Mouse (Mus musculus) layer of hippocampus, postnatal 14 days (tissue): ENCODE data around the gene Dhrs11. TPM values are rescaled to one million over a fixed set of nuclear protein-coding genes. Genes with fewer than 3 reads are reported as not detected.
A peak's percentile ranks its signal among the peaks of the same experiment; 100 is the strongest.
"Not testable (repeated sequence)": the region's sequence is repeated elsewhere in the genome, so short reads cannot be mapped to it uniquely, and the experiment has no call there.

ENCODE experiments used
- DNase-seq, 2 experiments: peaks; one replicate each; pipeline ENCODE4 v3.0.0; 2021 to 2022; ENCODE audit warnings: low spot score in 2 of 2, mixed read lengths in 1 of 2
- long read RNA-seq, 2 experiments: library from polyadenylated mRNA; stranded (forward); transcript quantifications; one replicate each; pipeline ENCODE4 v2.0.0; 2021
- total RNA-seq, 2 experiments: library from RNA; stranded (reverse); gene quantifications; 2 replicates each; pipeline ENCODE4 v1.2.3; 2021

Dhrs11 gene
- 1 to 10 TPM; 7.1 to 7.4 TPM for total RNA-seq
- long read RNA-seq, experiment 1, transcript Dhrs11-201 (7 exons, 1,254 nt), result major isoform, 5 of 10 reads
- long read RNA-seq, experiment 1, partial matches to known transcripts, result 0 of 10 reads
- long read RNA-seq, experiment 1, other reads (novel, unspliced or antisense), result 5 of 10 reads
- long read RNA-seq, experiment 2, transcript Dhrs11-201 (7 exons, 1,254 nt), result major isoform, 11 of 16 reads
- long read RNA-seq, experiment 2, partial matches to known transcripts, result 1 of 16 reads
- long read RNA-seq, experiment 2, other reads (novel, unspliced or antisense), result 4 of 16 reads

- DNase-seq, result peak; percentile 82 to 88
These were observed at the start of gene Dhrs11 for GRCm38 (mm10) chr11:84828516-84829399. Gene Dhrs11 (minus strand): TSS chr11:84828994.

GRCm38 (mm10) chr11:84876020-84876419 is 47.2 kb upstream of the Dhrs11 start:
- not testable (repeated sequence) for DNase-seq

- DNase-seq, result no peak
These were observed 44.4 kb upstream of the Dhrs11 start for GRCm38 (mm10) chr11:84873042-84873833.

- DNase-seq, result no peak
These were observed 42.8 kb upstream of the Dhrs11 start for GRCm38 (mm10) chr11:84871548-84872069.

- DNase-seq, result no peak
These were observed 42.3 kb upstream of the Dhrs11 start for GRCm38 (mm10) chr11:84871046-84871445.

- DNase-seq, result peak; percentile 90 to 94
These were observed 41.7 kb upstream of the Dhrs11 start, which contains the start of gene Ggnbp2 for GRCm38 (mm10) chr11:84870337-84871043. Gene Ggnbp2 (minus strand): TSS chr11:84870817.

GRCm38 (mm10) chr11:84869537-84870232 is 40.9 kb upstream of the Dhrs11 start:
- peak; percentile 91 to 93 for DNase-seq

- DNase-seq, result no peak
These were observed 40.0 kb upstream of the Dhrs11 start for GRCm38 (mm10) chr11:84868786-84869259.

GRCm38 (mm10) chr11:84867586-84867985 is 38.8 kb upstream of the Dhrs11 start:
- DNase-seq, result no peak

GRCm38 (mm10) chr11:84865268-84865667 is 36.5 kb upstream of the Dhrs11 start:
- DNase-seq, result no peak

- DNase-seq, result no peak
These were observed 26.5 kb upstream of the Dhrs11 start for GRCm38 (mm10) chr11:84855285-84855684.

- DNase-seq, result no peak
These were observed 18.8 kb upstream of the Dhrs11 start for GRCm38 (mm10) chr11:84847475-84848090.

- DNase-seq, result no peak
These were observed 18.1 kb upstream of the Dhrs11 start for GRCm38 (mm10) chr11:84846741-84847474.

GRCm38 (mm10) chr11:84839330-84839729 is 10.5 kb upstream of the Dhrs11 start:
- DNase-seq, result no peak

GRCm38 (mm10) chr11:84829495-84829894 is 701 bp upstream of the Dhrs11 start:
- DNase-seq, result not testable (repeated sequence)

GRCm38 (mm10) chr11:84827901-84828503 is 792 bp downstream of the Dhrs11 start:
- DNase-seq, result no peak

GRCm38 (mm10) chr11:84827492-84827891 is 1.3 kb downstream of the Dhrs11 start:
- DNase-seq, result no peak

- DNase-seq, result peak in 1 of 2 experiments; percentile 58
These were observed 2.6 kb downstream of the Dhrs11 start for GRCm38 (mm10) chr11:84826185-84826584.
